Mouse (Mus musculus): ENCODE measurements around the gene Unc93a. TPM values are rescaled to one million over a fixed set of nuclear protein-coding genes. Genes with fewer than 3 reads are reported as not detected.
"Not testable (repeated sequence)": the region's sequence is repeated elsewhere in the genome, so short reads cannot be mapped to it uniquely, and the experiment has no call there.

Unc93a gene
- polyA plus RNA-seq (2015; fragmentation: Nextera tagmentation; extraction: Ambion mirVana), result not detected in 2 replicates

GRCm38 (mm10) chr17:13131710-13132109 is at the start of gene Unc93a:
Unc93a (minus strand) TSS chr17:13131810.
- not testable (repeated sequence) for H3K4me1 ChIP-seq (ENCODE audit: control insufficient read depth, insufficient read depth, low read length); H3K27ac ChIP-seq (ENCODE audit: low read length); H3K27me3 ChIP-seq (ENCODE audit: control insufficient read depth, insufficient read depth, low read length); H3K36me3 ChIP-seq (ENCODE audit: control insufficient read depth, insufficient read depth, low read length); ATAC-seq (ENCODE audit: insufficient read depth, low FRiP score); H3K4me2 ChIP-seq (ENCODE audit: low read depth, low read length); H3K4me3 ChIP-seq (replicated peaks; ENCODE audit: low read length); H3K9ac ChIP-seq (ENCODE audit: low read length); H3K9me3 ChIP-seq (replicated peaks; ENCODE audit: control insufficient read depth, low read length)
- WGBS, result 79% methylated on average over 3 of the region's 4 CpGs

DNA sequence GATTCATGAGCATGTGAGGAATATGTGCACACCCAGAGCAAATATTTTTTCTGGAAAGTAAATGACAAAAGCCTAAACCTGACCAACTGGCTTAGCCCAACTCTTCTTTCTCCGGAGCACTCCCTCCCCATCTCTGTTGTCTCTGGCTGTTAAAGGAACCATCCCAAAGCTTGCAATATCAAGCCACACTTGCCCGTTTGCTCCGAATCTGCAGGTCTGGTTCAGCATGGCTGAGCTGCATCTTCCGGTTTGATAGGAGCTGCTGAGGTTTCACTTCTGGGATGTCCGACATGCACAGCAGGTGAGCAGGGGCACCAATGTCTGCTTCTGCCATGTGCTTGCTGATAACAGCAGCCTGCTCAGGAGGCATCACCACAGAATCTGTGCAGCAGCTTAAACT is 48.9 kb upstream of the Unc93a start:
- H3K27me3 ChIP-seq (ENCODE audit: control insufficient read depth, insufficient read depth, low read length); H3K36me3 ChIP-seq (ENCODE audit: control insufficient read depth, insufficient read depth, low read length); H3K4me2 ChIP-seq (ENCODE audit: low read depth, low read length); H3K9me3 ChIP-seq (replicated peaks; ENCODE audit: control insufficient read depth, low read length); H3K4me1 ChIP-seq (ENCODE audit: control insufficient read depth, insufficient read depth, low read length); H3K27ac ChIP-seq (ENCODE audit: low read length); H3K4me3 ChIP-seq (replicated peaks; ENCODE audit: low read length); ATAC-seq (ENCODE audit: insufficient read depth, low FRiP score); H3K9ac ChIP-seq (ENCODE audit: low read length): not testable (repeated sequence)
- 89% methylated on average over 5 of the region's 5 CpGs for WGBS

DNA sequence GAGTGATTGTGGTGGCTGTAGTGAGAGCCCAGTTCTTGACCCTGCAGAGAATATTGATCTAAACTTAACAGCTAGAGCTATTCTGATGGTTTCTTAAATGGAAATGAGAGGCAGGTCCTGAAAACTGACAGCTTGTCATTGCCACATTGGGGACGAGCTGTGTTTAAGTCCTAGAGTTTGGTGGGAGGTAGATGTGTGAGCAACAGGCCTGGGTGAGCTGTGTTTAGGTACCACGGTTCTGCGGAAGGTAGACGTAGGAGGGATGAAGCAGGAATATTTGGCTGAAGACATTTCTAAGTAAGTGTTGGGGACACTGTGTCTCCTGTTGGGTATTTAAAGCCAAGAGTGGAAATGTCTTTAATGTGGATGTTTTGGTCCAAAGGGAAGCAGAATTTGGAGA is 47.4 kb upstream of the Unc93a start:
- not testable (repeated sequence) for H3K9ac ChIP-seq (ENCODE audit: low read length); H3K36me3 ChIP-seq (ENCODE audit: control insufficient read depth, insufficient read depth, low read length); H3K27ac ChIP-seq (ENCODE audit: low read length); ATAC-seq (ENCODE audit: insufficient read depth, low FRiP score); H3K4me3 ChIP-seq (replicated peaks; ENCODE audit: low read length); H3K4me2 ChIP-seq (ENCODE audit: low read depth, low read length); H3K27me3 ChIP-seq (ENCODE audit: control insufficient read depth, insufficient read depth, low read length); H3K4me1 ChIP-seq (ENCODE audit: control insufficient read depth, insufficient read depth, low read length); H3K9me3 ChIP-seq (replicated peaks; ENCODE audit: control insufficient read depth, low read length)
- 83% methylated on average over 4 of the region's 4 CpGs for WGBS

- H3K9ac ChIP-seq (ENCODE audit: low read length); H3K4me3 ChIP-seq (replicated peaks; ENCODE audit: low read length); H3K9me3 ChIP-seq (replicated peaks; ENCODE audit: control insufficient read depth, low read length); H3K4me2 ChIP-seq (ENCODE audit: low read depth, low read length); H3K27ac ChIP-seq (ENCODE audit: low read length); H3K36me3 ChIP-seq (ENCODE audit: control insufficient read depth, insufficient read depth, low read length); H3K27me3 ChIP-seq (ENCODE audit: control insufficient read depth, insufficient read depth, low read length); H3K4me1 ChIP-seq (ENCODE audit: control insufficient read depth, insufficient read depth, low read length): not testable (repeated sequence)
- ATAC-seq (ENCODE audit: insufficient read depth, low FRiP score), result peak; percentile 34; the same call in 1 of the 2 replicates
- 59% methylated on average over 1 of the region's 1 CpGs for WGBS
Observed at GRCm38 (mm10) chr17:13177796-13178195, 46.2 kb upstream of the Unc93a start.

- not testable (repeated sequence) for ATAC-seq (ENCODE audit: insufficient read depth, low FRiP score); H3K4me2 ChIP-seq (ENCODE audit: low read depth, low read length); H3K9me3 ChIP-seq (replicated peaks; ENCODE audit: control insufficient read depth, low read length); H3K27me3 ChIP-seq (ENCODE audit: control insufficient read depth, insufficient read depth, low read length); H3K4me3 ChIP-seq (replicated peaks; ENCODE audit: low read length); H3K4me1 ChIP-seq (ENCODE audit: control insufficient read depth, insufficient read depth, low read length); H3K27ac ChIP-seq (ENCODE audit: low read length); H3K9ac ChIP-seq (ENCODE audit: low read length); H3K36me3 ChIP-seq (ENCODE audit: control insufficient read depth, insufficient read depth, low read length)
- WGBS, result no CpG with 5 or more reads among the region's 1 CpGs
Observed at GRCm38 (mm10) chr17:13175609-13176008, 44.0 kb upstream of the Unc93a start.

GRCm38 (mm10) chr17:13174029-13174428 is 42.4 kb upstream of the Unc93a start:
- H3K27ac ChIP-seq (ENCODE audit: low read length); H3K4me2 ChIP-seq (ENCODE audit: low read depth, low read length); ATAC-seq (ENCODE audit: insufficient read depth, low FRiP score); H3K9me3 ChIP-seq (replicated peaks; ENCODE audit: control insufficient read depth, low read length); H3K36me3 ChIP-seq (ENCODE audit: control insufficient read depth, insufficient read depth, low read length); H3K4me1 ChIP-seq (ENCODE audit: control insufficient read depth, insufficient read depth, low read length); H3K27me3 ChIP-seq (ENCODE audit: control insufficient read depth, insufficient read depth, low read length); H3K9ac ChIP-seq (ENCODE audit: low read length); H3K4me3 ChIP-seq (replicated peaks; ENCODE audit: low read length): not testable (repeated sequence)
- 52% methylated on average over 1 of the region's 3 CpGs for WGBS

DNA sequence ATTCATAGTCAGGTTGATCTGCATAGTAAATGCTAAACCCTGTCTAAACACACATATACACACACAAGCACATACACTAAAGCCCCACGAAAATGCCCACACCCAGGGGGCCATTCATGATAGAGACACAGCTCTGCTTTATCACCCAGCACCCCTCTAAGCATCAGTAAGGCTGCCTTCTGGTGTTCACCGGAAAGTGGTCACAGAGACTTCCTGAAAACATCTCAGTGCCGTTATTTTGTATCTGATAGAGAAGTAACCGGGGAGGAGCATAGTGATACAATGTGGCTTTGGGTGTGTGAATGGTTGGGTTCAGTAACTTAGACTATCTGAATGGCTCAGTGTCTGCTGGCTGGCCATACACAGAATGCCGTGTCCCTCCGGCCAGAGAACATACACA is 42.0 kb upstream of the Unc93a start:
- ATAC-seq (ENCODE audit: insufficient read depth, low FRiP score); H3K4me3 ChIP-seq (replicated peaks; ENCODE audit: low read length); H3K4me1 ChIP-seq (ENCODE audit: control insufficient read depth, insufficient read depth, low read length); H3K9ac ChIP-seq (ENCODE audit: low read length); H3K9me3 ChIP-seq (replicated peaks; ENCODE audit: control insufficient read depth, low read length); H3K4me2 ChIP-seq (ENCODE audit: low read depth, low read length); H3K27ac ChIP-seq (ENCODE audit: low read length); H3K27me3 ChIP-seq (ENCODE audit: control insufficient read depth, insufficient read depth, low read length); H3K36me3 ChIP-seq (ENCODE audit: control insufficient read depth, insufficient read depth, low read length): not testable (repeated sequence)
- WGBS, result 74% methylated on average over 6 of the region's 6 CpGs

DNA sequence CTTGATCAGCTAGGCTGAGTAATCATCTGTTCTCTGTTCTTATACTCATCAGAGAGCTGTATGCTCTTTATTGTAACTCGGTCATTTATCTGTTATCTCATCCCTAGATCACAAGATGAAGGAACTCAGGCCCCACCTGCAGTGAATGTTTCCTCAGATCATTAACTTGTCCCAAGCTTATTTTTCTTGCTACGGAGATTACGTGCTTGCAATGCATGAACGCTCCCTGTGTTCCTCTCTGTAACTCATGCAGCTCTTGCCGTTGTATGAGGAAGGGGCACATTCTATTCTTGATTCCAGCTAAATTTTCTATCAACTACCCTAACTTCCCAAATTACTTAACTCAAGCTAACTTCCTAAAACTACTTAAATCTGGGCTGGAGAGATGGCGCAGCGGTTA is 14.5 kb upstream of the Unc93a start:
- WGBS, result 88% methylated on average over 7 of the region's 7 CpGs
- not testable (repeated sequence) for H3K36me3 ChIP-seq (ENCODE audit: control insufficient read depth, insufficient read depth, low read length); H3K27ac ChIP-seq (ENCODE audit: low read length); H3K4me1 ChIP-seq (ENCODE audit: control insufficient read depth, insufficient read depth, low read length); ATAC-seq (ENCODE audit: insufficient read depth, low FRiP score); H3K4me3 ChIP-seq (replicated peaks; ENCODE audit: low read length); H3K9ac ChIP-seq (ENCODE audit: low read length); H3K27me3 ChIP-seq (ENCODE audit: control insufficient read depth, insufficient read depth, low read length); H3K9me3 ChIP-seq (replicated peaks; ENCODE audit: control insufficient read depth, low read length); H3K4me2 ChIP-seq (ENCODE audit: low read depth, low read length)

DNA sequence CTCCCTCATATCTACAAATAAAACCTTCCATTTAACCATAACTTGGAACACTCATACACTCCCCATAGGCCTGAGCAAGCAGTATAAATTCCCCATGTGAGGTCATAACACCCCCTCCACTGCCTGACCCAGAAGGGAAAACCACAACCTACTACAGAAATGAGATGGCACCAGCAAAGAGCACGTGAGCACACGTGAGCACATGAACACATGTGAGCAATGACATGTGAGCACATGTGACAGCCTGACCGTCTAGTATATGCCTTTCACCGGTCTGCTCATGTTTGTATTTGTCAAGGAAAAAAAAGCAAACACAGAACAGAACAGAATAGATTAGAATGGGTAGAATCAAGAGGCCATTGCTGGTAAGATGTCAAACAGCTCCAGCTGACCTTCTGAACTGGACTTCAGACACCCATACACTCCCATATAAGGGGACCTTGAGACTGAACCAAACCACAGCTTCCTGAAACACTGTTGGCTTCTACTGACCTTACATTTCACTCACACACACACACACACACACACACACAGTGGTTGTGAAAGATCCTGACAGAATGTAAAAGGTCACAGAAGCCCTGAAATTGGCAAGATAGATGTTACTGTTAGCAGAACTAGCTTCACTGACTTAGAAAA is 13.1 kb upstream of the Unc93a start:
- not testable (repeated sequence) for ATAC-seq (ENCODE audit: insufficient read depth, low FRiP score)

GRCm38 (mm10) chr17:13142665-13143064 is 11.1 kb upstream of the Unc93a start:
- not testable (repeated sequence) for H3K27ac ChIP-seq (ENCODE audit: low read length); H3K4me3 ChIP-seq (replicated peaks; ENCODE audit: low read length); ATAC-seq (ENCODE audit: insufficient read depth, low FRiP score); H3K9ac ChIP-seq (ENCODE audit: low read length); H3K27me3 ChIP-seq (ENCODE audit: control insufficient read depth, insufficient read depth, low read length); H3K4me1 ChIP-seq (ENCODE audit: control insufficient read depth, insufficient read depth, low read length); H3K4me2 ChIP-seq (ENCODE audit: low read depth, low read length); H3K36me3 ChIP-seq (ENCODE audit: control insufficient read depth, insufficient read depth, low read length); H3K9me3 ChIP-seq (replicated peaks; ENCODE audit: control insufficient read depth, low read length)
- WGBS, result no CpG with 5 or more reads among the region's 2 CpGs

More for the DNA sequence above, 13.1 kb upstream of the Unc93a start:
- H3K9me3 ChIP-seq (replicated peaks; ENCODE audit: control insufficient read depth, low read length); H3K4me3 ChIP-seq (replicated peaks; ENCODE audit: low read length); H3K9ac ChIP-seq (ENCODE audit: low read length); H3K4me2 ChIP-seq (ENCODE audit: low read depth, low read length); H3K27ac ChIP-seq (ENCODE audit: low read length); H3K27me3 ChIP-seq (ENCODE audit: control insufficient read depth, insufficient read depth, low read length); H3K36me3 ChIP-seq (ENCODE audit: control insufficient read depth, insufficient read depth, low read length); H3K4me1 ChIP-seq (ENCODE audit: control insufficient read depth, insufficient read depth, low read length): not testable (repeated sequence)
- 62% methylated on average over 4 of the region's 4 CpGs for WGBS

All from stomach, embryonic 16.5 days (tissue).